Mouse (Mus musculus) duodenum, adult 2 months (tissue): ENCODE results near the gene 2310061I04Rik. TPM values are rescaled to one million over a fixed set of nuclear protein-coding genes. Genes with fewer than 3 reads are reported as not detected.

Source experiments
- polyA plus RNA-seq: library from polyadenylated mRNA; depleted of rRNA; stranded (reverse); fragments of >200 nt; gene quantifications from 2 replicates; pipeline ENCODE4 v1.2.3, GENCODE M21; 2012; ENCODE audit warnings: low replicate concordance; rRNA removed

Gene 2310061I04Rik
- 180 and 283 TPM in 2 replicates for polyA plus RNA-seq

GRCm38 (mm10) chr17:35896781-35897643, at the start of gene 2310061I04Rik:
TSS of gene 2310061I04Rik (minus strand) at chr17:35897431.

GRCm38 (mm10) chr17:35916297-35917142, 19.3 kb upstream of the 2310061I04Rik start, which contains the start of the genes Mrps18b and Ppp1r10:
TSS of gene Mrps18b (minus strand) at chr17:35916389.
TSS of gene Ppp1r10 (plus strand) at chr17:35916434.

GRCm38 (mm10) chr17:35909919-35910369, 12.7 kb upstream of the 2310061I04Rik start, which contains the start of gene Atat1:
TSS of gene Atat1 (minus strand) at chr17:35910075.

GRCm38 (mm10) chr17:35879245-35880057, 17.8 kb downstream of the 2310061I04Rik start, which contains the start of gene Dhx16:
TSS of gene Dhx16 (plus strand) at chr17:35879819.

GRCm38 (mm10) chr17:35865481-35866280, 31.6 kb downstream of the 2310061I04Rik start, which contains the start of gene Ppp1r18:
TSS of gene Ppp1r18 (plus strand) at chr17:35865593.

GRCm38 (mm10) chr17:35861198-35861857, 35.9 kb downstream of the 2310061I04Rik start, which contains the start of gene Nrm:
TSS of gene Nrm (plus strand) at chr17:35861318.

Other genes starting within 250 kb of the 2310061I04Rik start
- gene Vars2, start 229.8 kb downstream of the 2310061I04Rik start, polyA plus RNA-seq: 32.7 and 37.8 TPM in 2 replicates
- 14.5 and 14.8 TPM in 2 replicates for gene Gtf2h4, start 223.7 kb downstream of the 2310061I04Rik start, polyA plus RNA-seq
- 63.7 and 75.5 TPM in 2 replicates for gene Ddr1, start 192.8 kb downstream of the 2310061I04Rik start, polyA plus RNA-seq
- 20.3 and 22.3 TPM in 2 replicates for gene Ier3, start 75.7 kb downstream of the 2310061I04Rik start, polyA plus RNA-seq
- gene Flot1, start 74.2 kb downstream of the 2310061I04Rik start, polyA plus RNA-seq: 39.8 and 40.1 TPM in 2 replicates
- gene Tubb5, start 59.1 kb downstream of the 2310061I04Rik start, polyA plus RNA-seq: 105 and 114 TPM in 2 replicates
- 1.4 and 3.0 TPM in 2 replicates for gene Mdc1, start 55.9 kb downstream of the 2310061I04Rik start, polyA plus RNA-seq
- gene Nrm, start 36.1 kb downstream of the 2310061I04Rik start, polyA plus RNA-seq: 13.6 and 21.1 TPM in 2 replicates
- 16.2 and 25.7 TPM in 2 replicates for gene Ppp1r18, start 31.8 kb downstream of the 2310061I04Rik start, polyA plus RNA-seq
- 36.5 and 59.4 TPM in 2 replicates for gene Dhx16, start 17.6 kb downstream of the 2310061I04Rik start, polyA plus RNA-seq
- 47.1 and 64.0 TPM in 2 replicates for gene Atat1, start 12.6 kb upstream of the 2310061I04Rik start, polyA plus RNA-seq
- 74.3 and 76.9 TPM in 2 replicates for gene Mrps18b, start 19.0 kb upstream of the 2310061I04Rik start, polyA plus RNA-seq
- gene Ppp1r10, start 19.0 kb upstream of the 2310061I04Rik start, polyA plus RNA-seq: 25.8 and 36.2 TPM in 2 replicates
- 60.3 and 89.7 TPM in 2 replicates for gene Abcf1, start 72.3 kb upstream of the 2310061I04Rik start, polyA plus RNA-seq
- 17.2 and 34.2 TPM in 2 replicates for gene Gnl1, start 82.4 kb upstream of the 2310061I04Rik start, polyA plus RNA-seq
- 8.2 and 8.5 TPM in 2 replicates for gene Prr3, start 82.8 kb upstream of the 2310061I04Rik start, polyA plus RNA-seq
- gene H2-T24, start 123.1 kb upstream of the 2310061I04Rik start, polyA plus RNA-seq: 1.2 and 1.9 TPM in 2 replicates
- 247 and 672 TPM in 2 replicates for gene H2-T23, start 135.4 kb upstream of the 2310061I04Rik start, polyA plus RNA-seq
- 22.4 and 45.9 TPM in 2 replicates for gene H2-T22, start 145.3 kb upstream of the 2310061I04Rik start, polyA plus RNA-seq
- gene Gm6034, start 145.5 kb upstream of the 2310061I04Rik start, polyA plus RNA-seq: not detected in 2 replicates
- 46.7 and 279 TPM in 2 replicates for gene Gm11127, start 160.9 kb upstream of the 2310061I04Rik start, polyA plus RNA-seq
- 0.06 TPM in 2 replicates for gene Gm19684, start 224.2 kb upstream of the 2310061I04Rik start, polyA plus RNA-seq
- gene Gm7030, start 232.0 kb upstream of the 2310061I04Rik start, polyA plus RNA-seq: 12.6 and 15.9 TPM in 2 replicates